Mouse (Mus musculus): ENCODE data around the gene Trim67.

Trim67 gene

DNA sequence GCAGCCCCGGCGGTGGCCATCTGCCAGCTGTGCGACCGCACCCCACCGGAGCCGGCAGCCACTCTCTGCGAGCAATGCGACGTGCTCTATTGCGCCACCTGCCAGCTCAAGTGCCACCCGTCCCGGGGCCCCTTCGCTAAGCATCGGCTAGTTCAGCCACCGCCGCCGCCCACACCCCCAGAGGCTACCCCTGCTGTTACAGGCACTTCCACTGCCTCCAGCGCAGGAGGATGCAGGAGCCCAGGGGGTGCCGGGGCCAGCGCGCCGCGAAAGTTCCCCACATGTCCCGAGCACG is 1.5 kb downstream of the Trim67 start:
- no peak for DNase-seq (ENCODE audit: low spot score)

DNA sequence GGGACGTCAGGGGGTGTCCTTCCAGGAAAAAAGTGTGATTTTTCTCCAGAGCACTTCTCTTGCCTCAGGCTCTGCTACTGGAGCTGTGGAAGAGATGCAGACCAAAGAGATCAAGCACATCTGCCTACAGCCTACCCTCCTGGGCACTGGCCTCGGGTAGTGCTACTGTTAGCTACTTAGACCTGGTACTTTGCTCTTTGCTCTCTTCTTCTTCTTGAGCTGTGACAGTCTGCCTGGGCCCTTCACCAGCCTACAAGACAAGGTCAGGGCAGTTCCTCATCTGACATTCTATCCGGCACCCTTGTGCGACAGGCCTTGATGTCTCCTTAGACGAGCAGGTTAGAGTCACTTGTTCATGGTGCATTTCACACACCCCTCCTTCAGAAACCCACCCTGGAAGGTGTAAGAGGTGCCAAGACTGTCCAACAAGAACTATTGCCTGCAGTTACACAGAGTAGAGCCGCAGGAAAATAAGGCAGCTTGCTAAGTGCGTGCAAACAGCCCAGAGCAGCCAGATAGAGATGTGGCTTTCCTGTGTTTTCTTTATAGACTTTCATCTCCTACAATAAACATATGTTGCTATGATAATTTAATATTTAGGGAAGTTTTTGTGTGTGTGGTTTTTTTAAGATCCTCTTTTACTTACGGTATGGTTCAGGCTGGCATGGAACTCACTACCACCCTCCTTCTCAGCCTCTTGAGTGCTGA is 3.0 kb downstream of the Trim67 start:
- no peak for DNase-seq (ENCODE audit: low spot score)

DNA sequence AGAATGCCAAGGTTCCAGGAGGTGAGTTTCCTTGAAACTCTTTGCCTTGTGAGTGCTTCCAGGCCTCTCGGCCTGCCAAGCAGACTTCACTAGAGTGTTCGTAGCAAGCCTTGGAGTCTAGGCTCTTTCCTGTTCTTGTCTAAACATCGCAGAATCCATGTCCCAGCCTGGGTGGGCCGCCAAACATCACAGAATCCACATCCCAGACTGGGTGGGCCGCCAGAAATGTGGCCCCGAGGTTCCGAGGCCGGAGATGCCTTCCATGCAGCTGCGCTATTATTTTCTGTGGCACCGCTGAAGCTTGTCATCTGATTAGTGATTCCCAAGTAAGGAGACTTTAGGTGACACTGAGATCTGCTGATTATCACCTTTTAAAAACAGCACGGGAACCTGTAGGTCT is 7.7 kb downstream of the Trim67 start:
- no peak for DNase-seq (ENCODE audit: low spot score)

DNA sequence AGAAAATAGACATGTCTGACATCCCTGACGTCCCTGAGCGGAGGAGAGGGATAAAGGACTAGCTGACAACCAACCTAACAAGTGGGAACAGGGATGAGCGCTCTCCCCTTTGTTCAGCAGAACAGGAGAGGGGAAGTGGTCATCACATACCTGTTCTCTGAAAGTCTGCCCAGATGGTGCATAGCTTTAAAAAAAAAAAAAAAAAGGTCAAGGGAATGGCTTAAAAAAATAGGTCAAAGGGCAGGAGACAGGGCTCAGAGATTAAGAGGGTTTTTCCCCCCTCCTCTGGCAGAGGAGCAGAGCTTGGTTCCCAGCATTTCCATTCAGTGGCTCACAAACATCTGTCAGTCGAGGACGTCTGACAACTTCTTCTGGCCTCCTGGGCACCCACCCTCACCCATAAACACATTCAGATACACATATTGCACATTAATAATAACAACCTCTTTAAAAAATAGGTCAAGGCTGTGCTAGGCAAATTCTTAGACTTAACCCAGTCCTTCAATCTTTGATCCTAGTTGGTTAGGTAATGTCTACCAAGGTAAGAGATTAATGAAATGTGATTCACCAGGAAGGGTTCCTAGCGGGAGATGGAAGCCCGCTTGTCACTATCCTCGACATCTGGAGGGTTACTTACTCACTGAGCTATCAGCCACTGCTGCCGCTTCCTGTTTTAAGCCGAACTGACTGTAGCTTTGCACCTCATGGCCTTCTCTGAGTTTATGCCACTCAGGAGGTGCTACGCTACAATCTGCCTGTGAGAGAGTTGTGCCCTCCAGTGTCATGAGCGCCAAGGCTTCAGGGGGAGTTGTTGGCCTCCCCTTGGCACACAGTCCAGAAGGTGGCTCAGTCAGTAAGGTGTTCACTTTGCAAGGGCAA is 11.2 kb downstream of the Trim67 start:
- no peak for DNase-seq (ENCODE audit: low spot score)

DNA sequence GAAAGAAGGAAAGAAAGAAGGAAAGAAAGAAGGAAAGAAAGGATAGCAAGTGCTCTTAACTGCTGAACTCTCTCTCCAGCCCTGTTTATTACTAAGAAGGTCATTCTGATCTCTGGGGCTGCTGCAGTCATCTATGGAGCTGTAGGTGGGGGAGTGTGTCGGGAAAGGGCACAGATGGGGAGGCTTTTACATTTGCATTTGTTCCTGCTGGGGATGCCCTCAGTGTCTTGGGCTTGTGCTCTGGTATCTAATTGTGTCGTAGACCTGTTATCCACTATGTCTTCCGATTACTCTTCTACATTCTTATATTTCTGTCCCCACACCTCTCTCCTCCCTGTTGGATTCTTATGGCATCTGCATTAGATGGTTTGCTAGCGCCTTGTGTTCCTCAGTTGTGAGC is 13.1 kb downstream of the Trim67 start:
- no peak for DNase-seq (ENCODE audit: low spot score)

DNA sequence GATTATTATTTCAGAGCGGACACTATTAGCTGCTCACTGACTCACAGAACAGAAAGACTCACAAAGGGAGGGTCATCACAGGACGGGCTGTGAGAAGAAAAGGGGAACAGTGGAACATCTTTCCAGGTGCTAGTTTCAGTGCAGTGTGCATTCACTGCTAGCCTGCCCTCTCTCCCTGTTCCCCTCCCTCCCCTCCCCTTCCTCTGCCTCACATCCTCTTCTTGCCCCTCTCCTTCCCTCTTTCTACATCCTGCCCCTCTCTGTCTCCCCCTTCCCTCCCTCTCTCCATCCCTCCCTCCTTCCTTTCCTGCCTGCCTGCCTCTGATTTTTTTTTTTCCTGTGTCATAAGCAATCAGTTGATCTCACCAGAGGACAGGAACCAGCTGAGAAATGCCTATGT is 16.5 kb downstream of the Trim67 start:
- DNase-seq (ENCODE audit: low spot score) = no peak

DNA sequence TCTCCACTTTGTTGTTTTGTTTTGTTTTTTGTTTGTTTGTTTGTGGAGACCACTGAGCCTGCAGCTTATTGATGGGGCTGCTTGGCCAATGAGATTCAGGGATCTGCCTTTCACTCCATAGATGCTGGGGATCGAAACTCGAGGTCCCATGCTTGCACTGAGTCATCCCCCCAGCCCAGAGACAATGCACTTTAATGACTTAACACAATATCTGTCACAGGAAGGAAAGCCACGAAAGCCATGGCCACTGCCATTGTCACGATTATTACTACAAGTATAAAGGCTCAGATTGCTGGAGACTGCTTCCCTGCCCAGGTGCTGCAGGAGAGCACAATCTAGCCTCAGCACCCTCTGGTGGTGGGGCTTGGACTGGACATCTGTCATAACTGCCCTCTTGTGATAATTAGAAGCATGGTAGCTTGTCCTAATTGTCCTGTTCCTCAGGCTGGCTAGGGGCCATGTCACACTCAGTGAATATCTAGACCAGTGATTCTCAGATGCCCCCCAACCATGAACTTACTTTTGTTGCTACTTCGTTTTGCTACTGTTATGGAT is 17.2 kb downstream of the Trim67 start:
- DNase-seq (ENCODE audit: low spot score) = no peak

DNA sequence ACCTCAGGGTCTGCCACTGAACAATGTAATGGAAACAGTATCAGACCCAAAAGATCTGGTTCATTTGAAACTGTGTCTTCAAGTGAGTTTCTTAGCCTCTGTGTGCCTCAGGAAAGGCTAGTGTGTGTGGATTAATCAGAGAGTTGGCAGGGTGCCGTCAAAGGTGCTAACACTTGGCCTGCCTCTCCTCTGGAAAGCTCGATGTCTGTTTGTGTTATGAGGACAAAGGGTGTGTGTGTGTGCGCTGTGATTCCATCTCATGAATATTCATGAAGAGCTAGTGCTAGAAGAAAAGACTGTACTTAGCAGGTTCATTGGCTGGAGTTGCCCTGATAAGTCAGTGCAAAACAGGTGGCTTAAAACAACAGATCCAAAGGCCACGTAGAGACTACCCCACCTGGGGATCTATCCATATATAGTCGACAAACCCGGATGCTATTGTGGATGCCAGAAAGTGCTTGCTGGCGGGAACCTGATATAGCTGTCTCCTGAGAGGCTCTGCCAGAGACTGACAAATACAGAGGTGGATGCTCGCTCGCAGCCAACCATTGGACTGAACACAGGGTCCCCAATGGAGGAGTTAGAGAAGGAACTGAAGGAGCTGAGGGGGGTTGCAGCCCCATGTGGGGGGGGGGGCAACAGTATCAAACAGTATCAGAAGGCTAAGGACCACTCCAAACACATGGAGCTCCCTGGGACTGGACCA is 17.9 kb downstream of the Trim67 start:
- DNase-seq (ENCODE audit: low spot score) = no peak

DNA sequence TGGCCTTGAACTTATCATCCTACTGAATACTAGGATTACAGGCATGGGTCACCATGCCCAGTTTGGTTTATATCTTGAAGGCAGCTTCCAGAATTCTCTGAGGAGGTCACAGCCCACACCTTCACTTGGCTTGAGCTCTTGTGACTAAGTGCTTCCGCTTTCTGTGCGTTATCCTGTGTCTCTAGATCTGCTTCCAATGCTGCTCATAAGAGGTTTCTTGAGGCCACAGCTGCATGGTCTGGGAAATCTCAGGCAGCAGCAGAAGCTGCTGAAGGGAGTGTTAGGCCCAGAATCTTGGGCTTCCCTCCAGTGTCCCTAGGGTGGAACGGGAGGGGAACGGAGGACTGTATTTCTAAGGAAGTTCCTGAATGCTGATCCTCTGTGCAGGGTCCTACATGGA is 20.4 kb downstream of the Trim67 start:
- no peak for DNase-seq (ENCODE audit: low spot score)

DNA sequence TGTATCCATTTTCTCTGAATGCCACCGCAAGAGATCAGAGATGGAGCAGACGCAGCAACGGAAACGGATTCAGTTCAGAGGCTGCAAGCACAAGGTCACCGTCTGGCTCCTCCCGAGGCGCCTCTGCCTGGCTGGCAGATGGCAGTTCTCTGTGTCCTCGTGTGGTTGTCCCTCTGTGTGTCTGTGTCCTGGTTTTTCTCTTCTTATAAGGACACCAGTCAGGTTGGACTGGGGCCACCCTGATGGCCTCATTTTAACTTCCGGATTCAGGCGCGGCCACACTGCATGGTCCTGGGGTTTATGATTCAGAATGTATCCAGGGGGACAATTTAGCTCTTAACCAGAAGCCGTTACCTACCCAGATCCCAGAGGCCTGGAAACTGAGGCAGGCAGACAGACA is 23.0 kb downstream of the Trim67 start:
- no peak for DNase-seq (ENCODE audit: low spot score)

DNA sequence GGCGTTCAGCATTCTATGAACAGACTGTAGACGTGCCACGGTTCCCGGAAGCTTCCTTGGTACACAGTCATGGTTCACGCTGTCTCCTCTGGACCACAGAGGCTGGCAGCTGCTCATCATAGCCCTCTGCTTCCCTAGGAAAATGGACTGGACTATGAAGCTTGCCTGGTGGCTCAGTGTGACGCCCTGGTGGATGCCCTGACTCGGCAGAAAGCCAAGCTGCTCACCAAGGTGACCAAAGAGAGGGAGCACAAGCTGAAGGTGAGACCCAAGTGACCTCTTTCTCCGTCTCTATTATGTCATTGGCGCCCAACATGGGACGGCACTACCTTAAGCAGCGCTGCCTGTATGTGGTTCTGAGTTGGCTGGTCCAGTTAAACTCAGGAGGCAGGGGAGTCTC is 24.0 kb downstream of the Trim67 start:
- DNase-seq (ENCODE audit: low spot score) = no peak

DNA sequence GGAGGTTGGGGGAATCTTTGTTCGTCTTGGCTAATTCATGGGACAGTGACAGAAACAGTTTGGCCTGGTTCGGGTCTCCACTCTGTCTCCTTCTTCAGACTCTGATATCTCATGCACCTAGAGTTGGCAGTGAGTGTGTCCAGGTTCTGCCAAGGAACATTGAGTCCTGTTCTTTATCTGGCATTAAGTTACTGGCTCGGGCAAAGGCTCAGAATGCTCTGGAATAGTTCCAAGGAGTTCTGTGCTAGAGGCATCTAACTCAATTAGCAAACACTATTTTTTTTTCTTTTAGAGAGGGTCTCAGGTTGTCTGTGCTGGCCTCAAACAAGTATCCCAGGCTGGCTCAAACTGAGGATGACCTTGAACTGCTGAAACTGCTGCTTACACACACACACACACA is 24.5 kb downstream of the Trim67 start:
- no peak for DNase-seq (ENCODE audit: low spot score)

DNA sequence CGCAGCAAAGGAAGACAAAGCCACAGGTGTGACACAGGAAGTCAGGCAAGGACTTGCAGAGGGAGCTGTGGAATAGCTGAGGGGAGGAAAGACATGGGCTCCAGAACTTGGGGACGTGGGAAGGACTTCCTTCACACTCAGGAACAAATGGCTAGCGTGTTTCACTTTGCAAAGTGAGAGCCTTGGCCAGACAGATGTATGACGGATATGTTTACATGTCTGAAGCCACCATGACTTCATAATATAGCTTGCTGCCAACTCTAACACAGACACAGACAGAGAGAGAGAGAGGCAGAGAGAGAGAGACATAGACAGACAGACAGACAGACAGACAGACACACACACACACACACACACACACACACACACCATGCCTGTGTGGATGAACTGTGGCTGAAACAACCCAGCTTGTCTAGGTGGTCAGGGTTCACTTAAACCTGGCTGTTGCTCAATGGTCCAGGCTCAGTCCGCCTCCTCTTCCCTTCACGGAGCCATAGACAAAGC is 26.8 kb downstream of the Trim67 start:
- DNase-seq (ENCODE audit: low spot score) = no peak

DNA sequence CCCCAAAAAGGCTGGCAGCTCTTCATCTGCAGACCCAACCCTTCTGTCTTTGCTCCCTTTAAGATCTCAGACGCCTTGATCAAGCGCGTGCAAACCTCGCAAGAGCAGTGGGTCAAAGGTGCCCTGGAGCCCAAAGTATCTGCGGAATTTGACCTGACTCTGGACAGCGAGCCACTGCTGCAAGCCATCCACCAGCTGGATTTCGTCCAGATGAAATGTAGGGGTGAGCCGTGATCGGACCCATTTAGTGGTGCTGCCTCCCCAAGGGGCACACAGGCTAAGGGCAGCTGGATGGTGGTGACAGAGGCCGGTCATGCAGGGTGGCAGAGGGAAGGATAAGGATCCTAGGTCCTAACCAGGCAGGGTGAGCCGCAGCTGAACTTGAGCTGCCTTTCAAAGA is 27.2 kb downstream of the Trim67 start:
- DNase-seq (ENCODE audit: low spot score) = no peak

DNA sequence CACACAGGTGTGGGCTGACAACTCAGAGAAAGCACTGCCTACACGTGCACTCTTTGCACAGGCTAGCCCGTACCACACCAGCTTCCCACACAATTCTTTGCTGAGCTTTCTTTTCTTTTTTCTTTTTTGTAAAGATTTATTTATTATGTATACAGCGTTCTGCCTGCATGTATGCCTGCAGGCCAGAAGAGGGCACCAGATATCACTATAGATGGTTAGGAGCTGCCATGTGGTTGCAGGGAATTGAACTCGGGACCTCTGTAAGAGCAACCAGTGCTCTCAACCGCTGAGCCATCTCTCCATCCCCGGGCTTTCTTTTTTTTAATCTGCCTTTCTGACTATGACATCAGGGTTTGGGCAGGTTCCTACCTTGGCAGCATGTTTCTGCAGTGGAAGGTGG is 30.6 kb downstream of the Trim67 start:
- DNase-seq (ENCODE audit: low spot score) = no peak

DNA sequence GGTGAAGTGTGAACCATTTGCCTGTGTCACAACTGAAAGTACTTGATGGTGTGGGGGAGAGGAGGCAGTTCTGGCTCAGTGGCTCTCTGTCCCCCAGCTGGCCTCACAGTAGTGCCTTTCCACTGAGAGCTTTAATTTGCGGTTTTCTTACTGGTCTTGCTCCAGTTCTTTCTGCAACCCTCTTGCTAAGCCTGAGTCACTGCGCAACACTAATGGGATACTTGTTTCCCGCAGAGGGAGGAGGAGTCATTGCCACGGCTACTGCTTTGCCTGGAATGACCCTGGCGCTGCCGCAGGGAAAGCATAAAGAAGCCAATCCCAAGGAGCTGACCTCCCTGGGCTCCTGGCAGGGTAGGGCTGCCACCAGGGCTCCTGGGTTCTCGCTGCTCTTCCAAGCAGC is 33.8 kb downstream of the Trim67 start:
- no peak for DNase-seq (ENCODE audit: low spot score)

DNA sequence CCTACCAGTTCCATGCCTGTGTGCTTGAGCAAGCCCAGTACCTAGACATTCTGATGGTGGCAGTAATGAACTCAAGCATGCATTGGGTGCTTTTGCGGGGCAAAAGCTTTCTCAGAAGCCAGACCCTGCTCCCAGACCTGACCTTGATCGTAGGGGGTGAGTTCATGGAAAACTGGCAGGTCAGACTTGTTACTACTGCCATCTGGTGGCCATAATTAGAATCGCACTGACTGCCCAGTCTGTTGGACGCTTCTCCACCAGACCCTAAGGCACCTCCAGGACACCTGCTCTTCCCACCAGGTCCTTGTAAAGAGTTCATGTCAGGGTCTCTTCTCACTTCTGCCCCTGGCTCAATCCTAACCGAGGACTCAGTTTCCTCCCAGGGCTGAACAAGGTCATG is 34.5 kb downstream of the Trim67 start:
- peak; percentile 19 for DNase-seq (ENCODE audit: low spot score)

DNA sequence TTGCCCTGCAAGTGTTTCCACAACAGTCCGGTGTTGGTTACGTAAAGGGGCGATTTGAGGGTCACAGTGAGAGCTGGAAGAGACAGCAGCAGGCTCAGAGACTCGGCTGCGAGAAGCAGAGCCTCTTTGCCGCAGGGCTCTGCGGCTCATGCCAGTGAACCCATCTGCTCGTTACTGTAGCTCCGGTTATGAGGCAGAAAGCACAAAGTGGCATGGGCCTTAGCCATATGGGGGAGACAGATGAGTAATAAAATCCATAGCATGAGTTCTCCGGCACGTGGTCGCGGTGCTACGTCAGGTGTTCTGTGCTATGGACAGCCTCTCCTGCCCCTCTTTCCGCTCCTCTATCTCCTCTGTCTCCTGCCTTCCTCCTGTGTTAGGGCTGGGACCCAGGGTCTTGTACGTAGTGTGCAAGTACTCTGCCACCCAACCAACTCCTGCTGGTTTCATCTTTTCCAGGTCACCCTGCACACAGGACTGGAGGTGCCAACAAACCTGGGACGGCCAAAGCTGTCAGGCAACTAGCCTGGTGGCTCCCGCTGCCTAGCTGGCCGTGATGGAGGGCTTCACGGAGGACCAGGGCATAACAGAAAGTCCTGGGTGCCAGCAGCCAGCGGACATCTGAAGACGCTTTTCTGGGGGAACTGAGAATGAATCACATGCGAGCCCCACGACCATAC is 35.8 kb downstream of the Trim67 start:
- DNase-seq (ENCODE audit: low spot score) = no peak

DNA sequence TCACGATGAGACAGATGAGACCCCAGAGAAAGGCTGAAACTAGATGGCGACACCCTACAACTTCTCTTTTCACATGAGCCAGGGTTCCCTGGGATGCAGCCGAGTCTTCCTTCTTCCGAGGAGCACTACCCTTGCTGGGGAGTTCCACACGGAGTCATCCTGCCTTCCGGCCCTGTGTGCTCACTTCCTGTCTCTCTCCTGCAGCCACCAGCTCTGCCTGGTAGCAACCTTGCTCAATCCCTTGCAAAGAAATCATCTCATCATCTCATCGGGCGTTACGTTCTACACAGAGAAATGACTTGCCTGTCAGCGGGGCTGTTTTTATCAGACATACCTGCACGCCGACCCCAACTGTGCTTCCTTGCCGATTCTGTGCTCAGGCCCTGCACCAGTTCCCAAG is 37.2 kb downstream of the Trim67 start:
- DNase-seq (ENCODE audit: low spot score) = no peak

DNA sequence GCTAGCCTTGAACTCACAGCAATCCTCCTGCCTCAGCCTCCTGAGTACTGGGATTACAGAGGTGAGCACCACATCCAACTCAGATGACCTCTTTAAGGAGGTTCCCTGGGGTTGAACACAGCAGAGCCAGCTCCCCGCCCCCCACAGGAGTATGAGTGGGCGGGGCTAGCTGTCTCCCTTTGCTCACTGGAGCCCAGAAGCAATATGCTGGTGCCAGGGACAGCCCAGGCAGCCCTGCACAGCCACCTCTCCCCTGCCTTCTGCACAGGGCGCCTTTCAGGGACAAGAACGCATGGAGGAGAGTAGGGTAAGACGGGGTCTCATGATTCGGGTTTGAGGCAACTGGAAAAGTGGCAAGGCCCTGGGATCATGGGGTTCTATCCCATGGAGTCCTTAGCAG is 38.6 kb downstream of the Trim67 start:
- no peak for DNase-seq (ENCODE audit: low spot score)

DNA sequence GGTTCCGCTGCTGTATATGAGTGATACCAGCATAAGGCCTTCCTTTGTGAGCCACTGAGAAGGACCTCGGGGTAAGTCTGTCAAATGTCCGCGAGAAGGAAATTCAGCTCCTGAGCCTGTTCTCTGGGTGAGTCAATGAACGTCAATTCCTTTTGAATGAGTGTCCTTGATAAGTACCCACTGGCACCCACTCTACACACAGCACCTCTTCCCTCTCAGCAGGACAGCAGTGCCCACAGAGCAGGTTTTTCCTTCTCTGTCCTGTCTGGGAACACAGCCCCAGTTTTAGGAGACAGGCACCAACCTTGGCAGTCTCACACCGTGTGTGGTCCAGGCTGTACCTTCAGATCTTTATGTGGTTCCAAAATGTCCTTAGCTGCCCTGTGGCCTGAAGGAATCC is 39.0 kb downstream of the Trim67 start:
- DNase-seq (ENCODE audit: low spot score) = no peak
